Mouse (Mus musculus) layer of hippocampus, adult 8-10 months (tissue): ENCODE results near the gene P4htm. TPM values are rescaled to one million over a fixed set of nuclear protein-coding genes. Genes with fewer than 3 reads are reported as not detected.

Source experiments
- DNase-seq, 2 experiments: peaks; one replicate each; pipeline ENCODE4 v3.0.0; 2022; ENCODE audit warnings: low spot score in 2 of 2
- microRNA-seq, 2 experiments: library from miRNA; unstranded; fragments of <30 nt; microRNA quantifications; one replicate each; pipeline ENCODE4 v1.2.0; 2022
- total RNA-seq, 4 experiments: library from RNA; stranded (reverse); gene quantifications; 2 replicates each; pipeline ENCODE4 v1.2.4; 2022

Gene P4htm
- total RNA-seq, 4 experiments from 2014 or later, result 92.9 to 99.1 (median 97.8) TPM

DNA sequence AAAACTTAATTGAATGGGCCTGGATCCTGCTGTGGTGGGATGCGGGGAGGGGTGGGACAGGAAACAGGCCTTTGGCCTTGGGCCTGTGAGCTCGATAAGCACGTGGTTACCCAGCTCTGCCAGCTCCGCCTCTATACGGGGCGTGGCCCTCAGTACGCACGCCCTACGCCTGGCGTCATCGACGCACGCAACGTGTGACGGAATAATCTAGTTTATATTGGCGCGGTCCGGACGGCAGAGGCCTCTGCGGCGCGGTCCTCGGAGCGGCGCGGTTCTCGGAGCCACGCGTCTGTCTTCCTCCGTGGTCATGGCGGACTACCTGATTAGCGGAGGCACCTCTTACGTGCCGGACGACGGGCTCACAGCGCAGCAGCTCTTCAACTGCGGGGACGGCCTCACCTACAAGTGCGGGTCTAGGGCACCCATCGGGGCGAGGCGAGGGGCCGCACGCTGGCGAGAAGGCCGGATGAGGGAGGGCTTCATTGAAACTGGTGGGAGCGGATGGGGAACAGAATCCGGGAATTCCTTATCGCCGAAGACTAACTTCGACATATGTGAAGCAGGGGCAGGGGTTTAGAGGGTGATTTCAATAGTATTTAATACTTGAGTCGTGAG is 37.1 kb downstream of the P4htm start, which contains the start of gene Impdh2:
Impdh2 (plus strand) TSS at position 60 of the 615 bp plus-strand sequence.
- DNase-seq, result peak; percentile 93 to 95

DNA sequence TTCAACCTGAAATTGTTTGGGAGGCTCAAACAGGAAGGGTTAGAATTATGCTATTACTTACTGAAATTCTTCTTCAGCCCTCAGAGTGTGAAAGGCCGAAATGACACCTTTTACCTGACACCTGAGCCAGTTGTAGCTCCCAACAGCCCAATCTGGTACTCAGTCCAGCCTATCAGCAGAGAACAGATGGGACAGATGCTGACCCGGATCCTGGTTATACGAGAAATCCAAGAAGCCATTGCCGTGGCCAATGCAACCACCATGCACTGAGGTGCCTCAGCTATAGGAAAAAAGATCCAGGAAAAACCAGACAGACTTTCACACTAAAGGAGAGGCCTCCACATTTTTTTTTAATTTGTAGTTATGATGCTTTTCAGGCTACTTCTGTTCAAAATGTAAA is 38.3 kb downstream of the P4htm start:
- no peak for DNase-seq

DNA sequence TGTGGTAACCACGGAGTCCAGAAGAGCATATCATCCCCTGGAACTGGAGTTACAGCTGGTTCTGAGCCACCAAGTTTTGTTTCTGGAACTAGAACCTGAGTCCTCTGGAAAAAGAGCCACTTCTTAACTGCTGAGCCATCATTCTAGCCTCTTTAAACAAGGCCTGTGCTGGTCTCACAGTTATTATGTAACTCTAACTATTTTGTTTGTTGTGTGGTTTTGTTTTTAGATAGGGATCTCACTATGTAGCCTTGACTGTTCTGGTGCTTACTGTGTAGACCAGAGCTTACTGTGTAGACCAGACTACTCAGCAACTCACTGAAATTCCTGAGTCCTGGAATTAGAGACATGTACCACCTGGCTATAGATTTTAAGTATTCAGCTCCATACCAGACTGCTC is 50.6 kb downstream of the P4htm start:
- no peak for DNase-seq

DNA sequence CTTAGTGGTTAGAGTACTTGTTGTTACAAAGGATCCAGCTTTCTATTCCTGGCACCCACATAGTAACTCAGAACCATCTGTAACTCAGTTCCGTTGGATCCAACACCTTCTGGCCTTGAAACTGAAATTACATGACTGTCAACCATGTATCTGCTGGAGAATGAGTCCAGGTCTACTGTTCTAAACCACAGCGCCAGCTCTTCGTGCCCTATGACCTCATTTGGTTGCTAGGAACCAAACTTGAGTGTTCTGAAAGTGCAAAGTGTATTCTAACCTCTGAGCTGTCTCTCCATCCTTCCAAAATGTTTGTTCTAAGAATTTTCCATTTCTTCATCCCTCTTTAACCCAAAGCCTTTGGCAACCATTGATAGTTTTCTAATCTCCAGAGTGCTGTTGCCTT is 51.5 kb downstream of the P4htm start:
- DNase-seq, result no peak

DNA sequence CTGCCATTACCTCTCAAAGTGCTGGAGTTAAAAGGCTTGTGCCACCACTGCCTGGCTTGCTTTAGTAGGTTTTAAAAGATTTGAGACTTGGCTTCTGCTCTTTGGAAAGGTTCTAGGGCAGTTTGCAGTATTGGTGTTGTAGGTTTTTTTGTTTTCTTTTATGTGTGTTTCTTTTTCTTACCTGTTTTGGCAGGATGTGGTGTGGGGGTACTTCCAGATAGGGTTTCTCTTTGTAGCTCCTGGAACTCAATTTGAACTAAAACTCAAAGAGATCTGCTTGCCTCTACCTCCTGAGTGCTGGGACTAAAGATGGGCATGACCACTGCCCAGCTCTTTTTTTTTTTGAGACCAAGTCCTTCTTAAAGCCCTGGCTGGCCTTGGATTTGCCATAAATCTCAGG is 56.6 kb downstream of the P4htm start:
- DNase-seq, result no peak

DNA sequence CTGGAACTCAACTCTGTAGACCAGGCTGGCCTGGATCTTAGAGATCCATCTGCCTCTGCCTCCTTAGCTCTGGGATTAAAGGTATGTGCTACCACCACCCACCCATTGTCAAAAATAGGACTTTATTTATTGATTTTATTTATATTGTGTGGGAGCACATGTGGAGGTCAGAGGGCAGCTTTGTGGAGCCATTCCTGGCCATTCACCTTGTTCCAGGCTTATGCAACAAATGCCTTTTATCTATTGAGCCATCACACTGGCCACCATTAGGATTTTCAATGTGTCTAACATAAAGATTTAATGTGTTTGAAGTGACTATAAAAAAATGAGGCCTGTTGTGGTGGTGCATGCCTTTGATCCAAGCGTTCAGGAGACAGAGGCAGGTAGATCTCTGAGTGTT is 66.0 kb downstream of the P4htm start:
- DNase-seq, result no peak

DNA sequence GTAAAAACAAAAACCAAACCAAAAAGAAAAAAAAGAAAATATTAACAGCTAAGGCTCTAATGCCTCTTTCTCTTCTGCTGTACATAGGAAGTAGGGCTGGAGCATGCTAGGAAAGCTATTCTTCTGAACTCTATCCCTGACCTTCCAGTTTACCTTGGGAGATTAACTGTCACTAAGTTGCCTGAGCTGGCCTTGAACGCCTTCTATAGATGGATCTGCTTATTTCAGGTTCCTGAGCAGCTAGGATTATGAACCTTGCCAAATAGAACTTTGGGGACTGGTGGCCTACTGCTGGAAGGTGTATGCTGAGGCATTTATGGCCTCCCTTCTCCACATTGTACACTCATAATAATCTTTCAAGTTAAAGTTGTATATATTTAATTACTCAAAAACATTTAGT is 66.5 kb downstream of the P4htm start:
- DNase-seq, result no peak

Small RNA genes lying within 50 kb of the gene (microRNA-seq; reads per million reads assigned to microRNA genes)
- gene Gm24083, result 0 reads per million in 2 experiments
- 0 reads per million in 2 experiments for gene Mir191
- gene Mir425, result 433 to 604 reads per million in 2 experiments

Other genes starting within 250 kb of the P4htm start
- 100 to 1,000 TPM; 102 to 124 (median 112) TPM for gene Usp4, start 249.8 kb downstream of the P4htm start, total RNA-seq
- gene 1700102P08Rik, start 204.9 kb downstream of the P4htm start, total RNA-seq, result 1 to 10 TPM; 1.3 to 2.1 (median 1.9) TPM
- gene Ccdc36, start 169.2 kb downstream of the P4htm start, total RNA-seq, result under 1 TPM; 0.11 to 0.26 (median 0.15) TPM
- not detected for gene BC048562, start 161.2 kb downstream of the P4htm start, total RNA-seq
- gene Ccdc71, start 137.1 kb downstream of the P4htm start, total RNA-seq, result 10 to 100 TPM; 31.3 to 44.7 (median 36.6) TPM
- gene Klhdc8b, start 136.1 kb downstream of the P4htm start, total RNA-seq, result 10 to 100 TPM; 22.0 to 32.0 (median 24.2) TPM
- 10 to 100 TPM; 28.9 to 46.8 (median 34.7) TPM for gene Lamb2, start 117.9 kb downstream of the P4htm start, total RNA-seq
- gene Usp19, start 107.1 kb downstream of the P4htm start, total RNA-seq, result 100 to 1,000 TPM; 144 to 189 (median 157) TPM
- 10 to 100 TPM; 84.0 to 96.5 (median 89.4) TPM for gene Qars, start 90.0 kb downstream of the P4htm start, total RNA-seq
- gene Qrich1, start 80.9 kb downstream of the P4htm start, total RNA-seq, result 100 to 1,000 TPM; 141 to 150 (median 146) TPM
- gene Impdh2, start 37.4 kb downstream of the P4htm start, total RNA-seq, result 10 to 100 TPM; 53.1 to 59.5 (median 58.0) TPM
- gene Ndufaf3, start 30.2 kb downstream of the P4htm start, total RNA-seq, result 10 to 100 TPM; 63.7 to 73.3 (median 70.0) TPM
- gene Dalrd3, start 27.8 kb downstream of the P4htm start, total RNA-seq, result 100 to 1,000 TPM in 1 of 4 experiments, 10 to 100 TPM in 3; 89.4 to 104 (median 95.7) TPM
- gene Wdr6, start 18.9 kb downstream of the P4htm start, total RNA-seq, result 100 to 1,000 TPM; 123 to 146 (median 129) TPM
- 10 to 100 TPM; 49.4 to 60.4 (median 54.9) TPM for gene Arih2, start 51.7 kb upstream of the P4htm start, total RNA-seq
- 10 to 100 TPM; 14.3 to 17.4 (median 16.6) TPM for gene Slc25a20, start 64.4 kb upstream of the P4htm start, total RNA-seq
- 10 to 100 TPM; 41.1 to 58.2 (median 50.9) TPM for gene Prkar2a, start 91.6 kb upstream of the P4htm start, total RNA-seq
- gene Ip6k2, start 186.1 kb upstream of the P4htm start, total RNA-seq, result 100 to 1,000 TPM; 195 to 221 (median 213) TPM
- 10 to 100 TPM; 70.0 to 74.4 (median 73.5) TPM for gene Nckipsd, start 210.7 kb upstream of the P4htm start, total RNA-seq
- 10 to 100 TPM; 52.5 to 77.9 (median 69.6) TPM for gene Celsr3, start 228.7 kb upstream of the P4htm start, total RNA-seq